Mouse (Mus musculus) liver, embryonic 12.5 days (tissue): ENCODE measurements around the gene Map1lc3a. TPM values are rescaled to one million over a fixed set of nuclear protein-coding genes. Genes with fewer than 3 reads are reported as not detected.
A peak's percentile ranks its signal among the peaks of the same experiment; 100 is the strongest.

Source experiments
- ATAC-seq: fragments of 200-750 bp; cut with Nextera tagmentation; 2 replicates; pipeline ENCODE4 v1.8.0; 2017; ENCODE audit warnings: moderate number of reproducible peaks, mild to moderate bottlenecking, moderate library complexity
- H3K27ac ChIP-seq: fragments of 300-500 bp; sonication (generic); 2 replicates; pipeline ENCODE4 v1.5.1; 2016; ENCODE audit warnings: mild to moderate bottlenecking
- H3K27me3 ChIP-seq: fragments of 300-500 bp; sonication (generic); replicated peaks from 2 replicates; pipeline ENCODE4 v1.6.1; 2016; ENCODE audit warnings: mild to moderate bottlenecking, moderate library complexity
- H3K36me3 ChIP-seq: fragments of 300-500 bp; sonication (generic); 2 replicates; pipeline ENCODE4 v1.6.1; 2016; ENCODE audit warnings: mild to moderate bottlenecking, moderate library complexity
- H3K4me1 ChIP-seq: fragments of 300-500 bp; sonication (generic); 2 replicates; pipeline ENCODE4 v1.6.1; 2016
- H3K4me2 ChIP-seq: fragments of 300-500 bp; sonication (generic); 2 replicates; pipeline ENCODE4 v1.6.1; 2016; ENCODE audit warnings: mild to moderate bottlenecking, moderate library complexity
- H3K4me3 ChIP-seq: fragments of 300-500 bp; sonication (generic); 2 replicates; pipeline ENCODE4 v1.5.1; 2016; ENCODE audit warnings: mild to moderate bottlenecking, moderate library complexity
- H3K9ac ChIP-seq: fragments of 300-500 bp; sonication (generic); 2 replicates; pipeline ENCODE4 v1.6.1; 2016; ENCODE audit warnings: mild to moderate bottlenecking, moderate library complexity
- H3K9me3 ChIP-seq: fragments of 300-500 bp; sonication (generic); replicated peaks from 2 replicates; pipeline ENCODE4 v1.6.1; 2016; ENCODE audit warnings: mild to moderate bottlenecking, moderate library complexity
- WGBS: fragments of 180-500 bp; shearing (Covaris S2); methylation state at CpG from one replicate; pipeline ENCODE4 v1.1.7; 2016; ENCODE audit not compliant: insufficient replicate concordance; 5-methylcytosine and 5-hydroxymethylcytosine counted together
- polyA plus RNA-seq: library from polyadenylated mRNA; unstranded; fragments of >200 nt; fragmentation: Nextera tagmentation; extraction: Ambion mirVana; gene quantifications from 2 replicates; pipeline ENCODE4 v1.2.1, GENCODE M21; 2016

Gene Map1lc3a
- polyA plus RNA-seq, 1 experiment from 2014 or later = 27.4 TPM

- 73% methylated on average over 6 of the region's 6 CpGs for WGBS
- H3K4me1 ChIP-seq = peaks cover 2% of the 10 kb centered on the region
- 0 out of 2 replicates have a peak, but pooled peaks cover 3% of the 10 kb centered on the region for H3K27me3 ChIP-seq
- no peak overlapping the region for H3K27ac ChIP-seq
- H3K4me2 ChIP-seq = no peak overlapping the region
- H3K9me3 ChIP-seq = no peaks in the 10 kb centered on the region
- no peaks in the 10 kb centered on the region for H3K36me3 ChIP-seq
- ATAC-seq = no peak
- H3K9ac ChIP-seq = no peak overlapping the region
- no peak overlapping the region for H3K4me3 ChIP-seq
These were observed 4.1 kb upstream of the Map1lc3a start for GRCm38 (mm10) chr2:155271957-155272356.

GRCm38 (mm10) chr2:155272396-155273170 is 3.5 kb upstream of the Map1lc3a start:
- H3K27ac ChIP-seq = no peak overlapping the region
- no peak overlapping the region for H3K4me2 ChIP-seq
- H3K9me3 ChIP-seq = no peaks in the 10 kb centered on the region
- no peak for ATAC-seq
- no peak overlapping the region for H3K9ac ChIP-seq
- 0 out of 2 replicates have a peak, but pooled peaks cover 3% of the 10 kb centered on the region for H3K27me3 ChIP-seq
- H3K4me1 ChIP-seq = peaks cover 8% of the 10 kb centered on the region
- 66% methylated on average over 10 of the region's 10 CpGs for WGBS
- H3K4me3 ChIP-seq = no peak overlapping the region
- H3K36me3 ChIP-seq = no peaks in the 10 kb centered on the region

GRCm38 (mm10) chr2:155273603-155274002 is 2.5 kb upstream of the Map1lc3a start:
- Histone ChIP-seq H3K27ac (no peak overlapping the region), H3K36me3 (peaks cover 6% of the 10 kb centered on the region), H3K4me3 (no peak overlapping the region), H3K4me1 (peaks cover 8% of the 10 kb centered on the region), H3K9me3 (no peaks in the 10 kb centered on the region), H3K4me2 (no peak overlapping the region), H3K27me3 (0 out of 2 replicates have a peak, but pooled peaks cover 3% of the 10 kb centered on the region), H3K9ac (no peak overlapping the region)
- no peak for ATAC-seq
- WGBS = 70% methylated on average over 8 of the region's 8 CpGs

- peaks cover 8% of the 10 kb centered on the region for H3K4me1 ChIP-seq
- no peaks in the 10 kb centered on the region for H3K9me3 ChIP-seq
- WGBS = under 1% methylated on average over 41 of the region's 49 CpGs
- 0 out of 2 replicates have a peak, but pooled peaks cover 3% of the 10 kb centered on the region for H3K27me3 ChIP-seq
- peaks cover 7% of the 10 kb centered on the region for H3K36me3 ChIP-seq
- peak overlapping the region; percentile 82 for H3K9ac ChIP-seq
- H3K4me3 ChIP-seq = peak overlapping the region; percentile 83
- ATAC-seq = peak; percentile 88
- H3K27ac ChIP-seq = peak overlapping the region; percentile 70
- H3K4me2 ChIP-seq = peak overlapping the region; percentile 93
These were observed 601 bp downstream of the Map1lc3a start for GRCm38 (mm10) chr2:155276621-155277175.

- H3K4me1 ChIP-seq = peaks cover 8% of the 10 kb centered on the region
- peaks cover 11% of the 10 kb centered on the region for H3K36me3 ChIP-seq
- H3K4me2 ChIP-seq = peak overlapping the region; percentile 93
- no peak overlapping the region for H3K9ac ChIP-seq
- ATAC-seq = no peak
- H3K4me3 ChIP-seq = no peak overlapping the region
- H3K27me3 ChIP-seq = 0 out of 2 replicates have a peak, but pooled peaks cover 3% of the 10 kb centered on the region
- 74% methylated on average over 2 of the region's 2 CpGs for WGBS
- no peaks in the 10 kb centered on the region for H3K9me3 ChIP-seq
- no peak overlapping the region for H3K27ac ChIP-seq
These were observed 1.6 kb downstream of the Map1lc3a start for GRCm38 (mm10) chr2:155277721-155278120.

- Histone ChIP-seq H3K36me3 (peaks cover 17% of the 10 kb centered on the region), H3K4me3 (no peak overlapping the region), H3K4me2 (no peak overlapping the region), H3K27ac (no peak overlapping the region), H3K9ac (no peak overlapping the region), H3K27me3 (0 out of 2 replicates have a peak, but pooled peaks cover 3% of the 10 kb centered on the region), H3K4me1 (peaks cover 8% of the 10 kb centered on the region), H3K9me3 (no peaks in the 10 kb centered on the region)
- WGBS = 86% methylated on average over 7 of the region's 7 CpGs
- ATAC-seq = no peak
These were observed 2.3 kb downstream of the Map1lc3a start for GRCm38 (mm10) chr2:155278361-155278760.

GRCm38 (mm10) chr2:155279163-155279562 is 3.1 kb downstream of the Map1lc3a start:
- H3K4me2 ChIP-seq = no peak overlapping the region
- peaks cover 23% of the 10 kb centered on the region for H3K36me3 ChIP-seq
- H3K27me3 ChIP-seq = 0 out of 2 replicates have a peak, but pooled peaks cover 3% of the 10 kb centered on the region
- peaks cover 8% of the 10 kb centered on the region for H3K4me1 ChIP-seq
- no peak overlapping the region for H3K9ac ChIP-seq
- H3K4me3 ChIP-seq = no peak overlapping the region
- no peak overlapping the region for H3K27ac ChIP-seq
- 68% methylated on average over 4 of the region's 4 CpGs for WGBS
- no peak for ATAC-seq
- no peaks in the 10 kb centered on the region for H3K9me3 ChIP-seq

- no peak for ATAC-seq
- peaks cover 31% of the 10 kb centered on the region for H3K36me3 ChIP-seq
- no peak overlapping the region for H3K4me3 ChIP-seq
- WGBS = 69% methylated on average over 2 of the region's 2 CpGs
- no peaks in the 10 kb centered on the region for H3K9me3 ChIP-seq
- H3K27me3 ChIP-seq = 0 out of 2 replicates have a peak, but pooled peaks cover 3% of the 10 kb centered on the region
- no peak overlapping the region for H3K9ac ChIP-seq
- H3K4me2 ChIP-seq = no peak overlapping the region
- H3K4me1 ChIP-seq = peaks cover 8% of the 10 kb centered on the region
- no peak overlapping the region for H3K27ac ChIP-seq
These were observed 4.0 kb downstream of the Map1lc3a start for GRCm38 (mm10) chr2:155280116-155280515.

GRCm38 (mm10) chr2:155283793-155284192 is 7.7 kb downstream of the Map1lc3a start:
- Histone ChIP-seq H3K4me3 (no peak overlapping the region), H3K4me1 (peaks cover 13% of the 10 kb centered on the region), H3K4me2 (no peak overlapping the region), H3K27me3 (no peaks in the 10 kb centered on the region), H3K9me3 (no peaks in the 10 kb centered on the region), H3K27ac (no peak overlapping the region), H3K36me3 (peaks cover 25% of the 10 kb centered on the region), H3K9ac (no peak overlapping the region)
- 77% methylated on average over 4 of the region's 4 CpGs for WGBS
- ATAC-seq = no peak

GRCm38 (mm10) chr2:155284647-155285046 is 8.6 kb downstream of the Map1lc3a start:
- no peak for ATAC-seq
- Histone ChIP-seq H3K27me3 (no peaks in the 10 kb centered on the region), H3K4me2 (no peak overlapping the region), H3K4me3 (no peak overlapping the region), H3K9ac (no peak overlapping the region), H3K36me3 (peaks cover 30% of the 10 kb centered on the region), H3K9me3 (no peaks in the 10 kb centered on the region), H3K27ac (no peak overlapping the region), H3K4me1 (peaks cover 13% of the 10 kb centered on the region)
- 77% methylated on average over 7 of the region's 7 CpGs for WGBS

- WGBS = 81% methylated on average over 6 of the region's 6 CpGs
- no peak overlapping the region for H3K4me3 ChIP-seq
These were observed 9.6 kb downstream of the Map1lc3a start for GRCm38 (mm10) chr2:155285744-155286143.

More at GRCm38 (mm10) chr2:155285744-155286143, 9.6 kb downstream of the Map1lc3a start:
- no peak overlapping the region for H3K27ac ChIP-seq
- H3K9me3 ChIP-seq = no peaks in the 10 kb centered on the region
- H3K4me2 ChIP-seq = no peak overlapping the region
- no peaks in the 10 kb centered on the region for H3K27me3 ChIP-seq
- ATAC-seq = no peak
- H3K9ac ChIP-seq = no peak overlapping the region
- peaks cover 13% of the 10 kb centered on the region for H3K4me1 ChIP-seq
- peaks cover 41% of the 10 kb centered on the region for H3K36me3 ChIP-seq
